Mouse (Mus musculus) embryo, embryonic 10.5 days (tissue): Measurements from ENCODE around the gene Gatad2b.
"Not testable (repeated sequence)": the region's sequence is repeated elsewhere in the genome, so short reads cannot be mapped to it uniquely, and the experiment has no call there.

Source experiments
- DNase-seq: peaks from one replicate; pipeline ENCODE4 v3.0.0-alpha.2; 2015; ENCODE audit warnings: low spot score

Gene Gatad2b

GRCm38 (mm10) chr3:90309589-90309988, 16.6 kb downstream of the Gatad2b start:
- no peak for DNase-seq

- peak; percentile 22 for DNase-seq
These were observed 20.4 kb downstream of the Gatad2b start for GRCm38 (mm10) chr3:90313367-90313766.

- DNase-seq, result no peak
These were observed 21.3 kb downstream of the Gatad2b start for GRCm38 (mm10) chr3:90314241-90314640.

GRCm38 (mm10) chr3:90322289-90322688, 29.3 kb downstream of the Gatad2b start:
- no peak for DNase-seq

GRCm38 (mm10) chr3:90323119-90323518, 30.1 kb downstream of the Gatad2b start:
- peak; percentile 27 for DNase-seq

GRCm38 (mm10) chr3:90332485-90332884, 39.5 kb downstream of the Gatad2b start:
- no peak for DNase-seq

GRCm38 (mm10) chr3:90335517-90335916, 42.5 kb downstream of the Gatad2b start:
- no peak for DNase-seq

- DNase-seq, result no peak
These were observed 45.2 kb downstream of the Gatad2b start for GRCm38 (mm10) chr3:90338190-90338589.

- DNase-seq, result no peak
These were observed 47.2 kb downstream of the Gatad2b start for GRCm38 (mm10) chr3:90340177-90340576.

- DNase-seq, result not testable (repeated sequence)
These were observed 49.9 kb downstream of the Gatad2b start for GRCm38 (mm10) chr3:90342853-90343252.

- no peak for DNase-seq
These were observed 54.9 kb downstream of the Gatad2b start for GRCm38 (mm10) chr3:90347847-90348246.

GRCm38 (mm10) chr3:90357959-90358358, 65.0 kb downstream of the Gatad2b start:
- no peak for DNase-seq

- DNase-seq, result no peak
These were observed 66.3 kb downstream of the Gatad2b start for GRCm38 (mm10) chr3:90359230-90359629.

- DNase-seq, result no peak
These were observed 68.5 kb downstream of the Gatad2b start for GRCm38 (mm10) chr3:90361476-90361875.

- no peak for DNase-seq
These were observed 69.4 kb downstream of the Gatad2b start for GRCm38 (mm10) chr3:90362346-90362745.

GRCm38 (mm10) chr3:90367001-90367632, 74.1 kb downstream of the Gatad2b start:
- DNase-seq, result no peak

GRCm38 (mm10) chr3:90369041-90369440, 76.1 kb downstream of the Gatad2b start:
- no peak for DNase-seq

GRCm38 (mm10) chr3:90371857-90372256, 78.9 kb downstream of the Gatad2b start:
- DNase-seq, result no peak

- no peak for DNase-seq
These were observed 79.8 kb downstream of the Gatad2b start for GRCm38 (mm10) chr3:90372817-90373216.

- peak; percentile 93 for DNase-seq
These were observed 80.6 kb downstream of the Gatad2b start for GRCm38 (mm10) chr3:90373432-90374028.

GRCm38 (mm10) chr3:90374368-90374767, 81.4 kb downstream of the Gatad2b start:
- no peak for DNase-seq

- no peak for DNase-seq
These were observed 82.7 kb downstream of the Gatad2b start for GRCm38 (mm10) chr3:90375562-90376246.

GRCm38 (mm10) chr3:90376247-90376585, 83.2 kb downstream of the Gatad2b start:
- peak; percentile 85 for DNase-seq
